ENCODE assay signal across 16 mouse cellular contexts in genomic region chr6:102102060-102102459, GRCm38 (mm10).
"Had no signal": no experiment of that assay in that cellular context is flagged by ENCODE, and none has a peak within 500 bp of the region (broad histone marks: within the 10 kb centered on the region; RNA-seq: fewer than 3 reads in every experiment).

No protein-coding gene starts in this region.

- H3K4me1 ChIP-seq: midbrain, embryonic 10.5 days; midbrain, embryonic 12.5 days; neural tube, embryonic 13.5 days; neural tube, embryonic 15.5 days; stomach, embryonic 15.5 days had no signal

- H3K9me3 ChIP-seq: midbrain, embryonic 10.5 days; midbrain, embryonic 12.5 days; neural tube, embryonic 13.5 days; neural tube, embryonic 15.5 days; stomach, embryonic 15.5 days had no signal

- H3K9ac ChIP-seq: lung, embryonic 14.5 days; midbrain, embryonic 12.5 days; neural tube, embryonic 13.5 days; neural tube, embryonic 15.5 days; stomach, embryonic 15.5 days had no signal

- DNase-seq: lung, adult 18-20 months; lung, embryonic 14.5 days; lung, postnatal 10 days; lung, postnatal 4 days; midbrain, embryonic 14.5 days; right cerebral cortex, postnatal 14 days; thymus, adult 2 months; thymus, postnatal 25 days had no signal

- H3K4me2 ChIP-seq: lung, embryonic 14.5 days; midbrain, embryonic 12.5 days; neural tube, embryonic 13.5 days; neural tube, embryonic 15.5 days; stomach, embryonic 15.5 days had no signal

- H3K36me3 ChIP-seq: midbrain, embryonic 10.5 days; midbrain, embryonic 12.5 days; neural tube, embryonic 13.5 days; neural tube, embryonic 15.5 days; stomach, embryonic 15.5 days had no signal

- H3K4me3 ChIP-seq: midbrain, embryonic 10.5 days; midbrain, embryonic 12.5 days; myocyte; neural tube, embryonic 13.5 days; neural tube, embryonic 15.5 days; stomach, embryonic 15.5 days had no signal

- H3K27me3 ChIP-seq: midbrain, embryonic 12.5 days; neural tube, embryonic 13.5 days; neural tube, embryonic 15.5 days; stomach, embryonic 15.5 days had no signal

- ATAC-seq: midbrain, embryonic 16.5 days had no signal

- H3K27ac ChIP-seq: midbrain, embryonic 10.5 days; midbrain, embryonic 12.5 days; neural tube, embryonic 13.5 days; neural tube, embryonic 15.5 days; stomach, embryonic 15.5 days; stomach, postnatal 0 days had no signal
